Mouse (Mus musculus) heart, postnatal 0 days (tissue): ENCODE data around the gene Ifrd2. TPM values are rescaled to one million over a fixed set of nuclear protein-coding genes. Genes with fewer than 3 reads are reported as not detected.

Experiments
- ATAC-seq: fragments of 200-750 bp; cut with Nextera tagmentation; 2 replicates; pipeline ENCODE4 v1.8.0; 2017; ENCODE audit warnings: low read depth, moderate number of reproducible peaks, moderate library complexity; ENCODE audit not compliant: insufficient read depth
- DNase-seq: peaks from one replicate; pipeline ENCODE4 v3.0.0-alpha.2; 2016; ENCODE audit warnings: low spot score
- H3K27ac ChIP-seq: fragments of 300-500 bp; sonication (generic); 2 replicates; pipeline ENCODE4 v1.5.1; 2014; ENCODE audit warnings: low read depth, mild to moderate bottlenecking
- H3K27me3 ChIP-seq: fragments of 300-500 bp; sonication (generic); 2 replicates; pipeline ENCODE4 v1.6.1; 2014; ENCODE audit warnings: low read length, mixed read lengths; ENCODE audit not compliant: control insufficient read depth, insufficient read depth
- H3K36me3 ChIP-seq: fragments of 300-500 bp; sonication (generic); replicated peaks from 2 replicates; pipeline ENCODE4 v1.6.1; 2014; ENCODE audit warnings: low read length, mixed read lengths; ENCODE audit not compliant: control insufficient read depth, insufficient read depth
- H3K4me1 ChIP-seq: fragments of 300-500 bp; sonication (generic); 2 replicates; pipeline ENCODE4 v1.6.1; 2014; ENCODE audit warnings: antibody characterized with exemption; ENCODE audit not compliant: control insufficient read depth, insufficient read depth
- H3K4me2 ChIP-seq: fragments of 300-500 bp; sonication (generic); 2 replicates; pipeline ENCODE4 v1.6.1; 2014; ENCODE audit warnings: low read depth, mild to moderate bottlenecking, low read length, moderate library complexity
- H3K4me3 ChIP-seq: fragments of 300-500 bp; sonication (generic); 2 replicates; pipeline ENCODE4 v1.5.1; 2014; ENCODE audit warnings: low read depth, low read length
- H3K9ac ChIP-seq: fragments of 300-500 bp; sonication (generic); replicated peaks from 2 replicates; pipeline ENCODE4 v1.6.1; 2014; ENCODE audit warnings: low read depth, low read length, mixed read lengths
- H3K9me3 ChIP-seq: fragments of 300-500 bp; sonication (generic); replicated peaks from 2 replicates; pipeline ENCODE4 v1.6.1; 2016; ENCODE audit warnings: low read length; ENCODE audit not compliant: control insufficient read depth
- CTCF ChIP-seq: IDR thresholded peaks from 2 replicates; pipeline ENCODE4 v1.5.1; 2016; ENCODE audit warnings: antibody characterized with exemption, control low read depth, low read depth
- EP300 ChIP-seq: IDR thresholded peaks from 2 replicates; pipeline ENCODE4 v1.6.1; 2016; ENCODE audit warnings: antibody characterized with exemption, low read depth
- WGBS: fragments of 180-500 bp; shearing (Covaris S2); extraction: QIAGEN DNeasy Blood & Tissue Kit; methylation state at CpG from one replicate; pipeline ENCODE4 v1.1.7; 2014; 5-methylcytosine and 5-hydroxymethylcytosine counted together
- polyA plus RNA-seq: library from polyadenylated mRNA; unstranded; fragments of >200 nt; fragmentation: Nextera tagmentation; extraction: Ambion mirVana; gene quantifications from 2 replicates; pipeline ENCODE4 v1.2.1, GENCODE M21; 2015
- total RNA-seq: library from RNA; depleted of rRNA; stranded (reverse); fragments of >200 nt; gene quantifications from 2 replicates; pipeline ENCODE4 v1.2.3, GENCODE M21; 2014; ENCODE audit warnings: low replicate concordance; rRNA removed

Gene Ifrd2
- total RNA-seq = 22.3 and 31.2 TPM in 2 replicates
- 28.6 and 33.6 TPM in 2 replicates for polyA plus RNA-seq

GRCm38 (mm10) chr9:107586974-107587832, at the start of gene Ifrd2:
TSS of gene Ifrd2 (plus strand) at chr9:107587642.
- Histone ChIP-seq H3K27ac (peak within 1 kb of the TSS; percentile 63), H3K36me3 (peaks cover 37% of the 10 kb centered on the region), H3K4me1 (peaks cover 19% of the 10 kb centered on the region), H3K4me2 (peak within 1 kb of the TSS; percentile 70), H3K27me3 (no peaks in the 10 kb centered on the region), H3K4me3 (peak within 1 kb of the TSS; percentile 68), H3K9ac (peak within 1 kb of the TSS; percentile 61), H3K9me3 (no peaks in the 10 kb centered on the region)
- peak; percentile 43; the same call in 1 of the 2 replicates for TF ChIP-seq EP300
- TF ChIP-seq CTCF = no peak
- peak; percentile 99 for DNase-seq
- ATAC-seq = peak; percentile 96
- WGBS = 9% methylated on average over 46 of the region's 46 CpGs

- H3K36me3 ChIP-seq = peaks cover 36% of the 10 kb centered on the region
- H3K27ac ChIP-seq = no peak overlapping the region
- 93% methylated on average over 7 of the region's 7 CpGs for whole genome bisulfite sequencing
- DNase-seq (no peak), ATAC-seq (no peak)
- H3K4me3 ChIP-seq = no peak overlapping the region
- TF ChIP-seq CTCF = no peak
- no peak for TF ChIP-seq EP300
- H3K4me2 ChIP-seq = no peak overlapping the region
- no peaks in the 10 kb centered on the region for H3K27me3 ChIP-seq
- H3K9me3 ChIP-seq = no peaks in the 10 kb centered on the region
- peaks cover 42% of the 10 kb centered on the region for H3K4me1 ChIP-seq
- H3K9ac ChIP-seq = no peak overlapping the region
Observed at GRCm38 (mm10) chr9:107538231-107538630, 49.2 kb upstream of the Ifrd2 start.

DNA sequence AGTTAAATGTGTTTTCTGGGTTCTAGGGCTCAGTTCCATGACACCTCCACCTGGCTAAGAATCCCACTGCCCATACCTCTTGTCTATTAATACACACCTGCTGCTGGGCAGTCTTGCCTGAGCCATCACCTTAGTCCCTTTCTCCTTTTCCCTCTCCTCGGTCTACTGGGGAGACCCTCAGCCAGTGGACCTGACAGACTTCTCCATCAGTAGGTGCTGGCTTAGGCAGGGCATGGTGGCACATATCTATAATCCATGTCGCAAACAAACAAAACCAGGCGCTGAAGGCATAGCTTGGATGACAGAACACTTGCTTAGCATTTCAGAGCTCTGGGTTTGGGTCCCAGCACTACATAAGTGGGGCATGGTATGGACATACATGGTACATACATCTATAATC, 48.7 kb upstream of the Ifrd2 start:
- Histone ChIP-seq H3K4me2 (no peak overlapping the region), H3K4me1 (peaks cover 38% of the 10 kb centered on the region), H3K9ac (no peak overlapping the region), H3K9me3 (no peaks in the 10 kb centered on the region), H3K27me3 (no peaks in the 10 kb centered on the region), H3K27ac (no peak overlapping the region), H3K36me3 (peaks cover 36% of the 10 kb centered on the region), H3K4me3 (no peak overlapping the region)
- WGBS = 87% methylated on average over 3 of the region's 3 CpGs
- ATAC-seq = no peak
- DNase-seq = no peak
- TF ChIP-seq EP300 (no peak), CTCF (no peak)

DNA sequence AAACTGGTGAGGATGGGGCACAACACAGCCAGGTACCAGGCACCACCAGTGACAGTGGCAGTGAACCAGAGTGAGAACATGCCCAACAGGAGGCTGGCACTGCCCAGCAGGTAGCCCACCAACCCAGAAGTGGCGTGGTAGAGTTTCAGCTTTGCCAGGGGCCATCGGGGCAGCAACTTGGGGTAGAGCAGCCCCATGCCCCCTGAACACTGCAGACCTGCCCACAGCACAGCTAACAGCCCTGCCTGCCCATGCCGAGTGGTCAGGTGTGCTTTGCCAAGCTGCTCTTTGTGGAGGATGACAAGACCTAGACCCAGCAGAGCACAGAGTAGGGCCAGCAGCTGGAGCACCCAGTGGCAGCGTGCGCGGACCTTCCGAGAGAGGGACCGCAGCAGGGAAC, 47.5 kb upstream of the Ifrd2 start:
- Histone ChIP-seq H3K27ac (no peak overlapping the region), H3K27me3 (no peaks in the 10 kb centered on the region), H3K4me3 (no peak overlapping the region), H3K4me1 (peaks cover 38% of the 10 kb centered on the region), H3K36me3 (peaks cover 47% of the 10 kb centered on the region), H3K9ac (no peak overlapping the region), H3K9me3 (no peaks in the 10 kb centered on the region), H3K4me2 (no peak overlapping the region)
- DNase-seq = no peak
- 94% methylated on average over 8 of the region's 8 CpGs for WGBS
- ATAC-seq = no peak
- TF ChIP-seq EP300 (no peak), CTCF (no peak)

DNA sequence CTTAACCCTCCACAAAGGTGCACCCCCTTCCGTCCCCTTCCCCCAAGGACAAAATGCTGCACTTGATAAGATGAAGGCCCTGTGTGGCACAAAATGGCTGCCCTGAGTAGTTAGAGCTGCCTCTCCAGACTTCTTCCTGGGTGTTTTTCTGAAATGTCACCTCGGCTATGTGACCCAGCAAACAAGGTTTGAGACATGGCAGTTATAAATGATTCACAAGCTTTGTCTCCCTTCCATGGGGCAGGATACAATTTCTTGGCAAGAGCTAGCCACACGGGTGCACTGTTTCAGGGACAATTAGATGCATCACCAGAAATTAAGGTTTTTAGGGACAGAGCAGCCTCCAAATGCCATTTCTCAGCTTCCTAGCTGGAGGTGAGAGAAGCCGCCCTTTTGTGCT, 47.0 kb upstream of the Ifrd2 start:
- no peak for ATAC-seq
- TF ChIP-seq CTCF = no peak
- TF ChIP-seq EP300 = no peak
- Histone ChIP-seq H3K4me3 (no peak overlapping the region), H3K36me3 (peaks cover 47% of the 10 kb centered on the region), H3K9ac (no peak overlapping the region), H3K4me1 (peaks cover 34% of the 10 kb centered on the region), H3K4me2 (no peak overlapping the region), H3K27me3 (no peaks in the 10 kb centered on the region), H3K27ac (no peak overlapping the region), H3K9me3 (no peaks in the 10 kb centered on the region)
- 61% methylated on average over 4 of the region's 4 CpGs for WGBS
- DNase-seq = no peak

DNA sequence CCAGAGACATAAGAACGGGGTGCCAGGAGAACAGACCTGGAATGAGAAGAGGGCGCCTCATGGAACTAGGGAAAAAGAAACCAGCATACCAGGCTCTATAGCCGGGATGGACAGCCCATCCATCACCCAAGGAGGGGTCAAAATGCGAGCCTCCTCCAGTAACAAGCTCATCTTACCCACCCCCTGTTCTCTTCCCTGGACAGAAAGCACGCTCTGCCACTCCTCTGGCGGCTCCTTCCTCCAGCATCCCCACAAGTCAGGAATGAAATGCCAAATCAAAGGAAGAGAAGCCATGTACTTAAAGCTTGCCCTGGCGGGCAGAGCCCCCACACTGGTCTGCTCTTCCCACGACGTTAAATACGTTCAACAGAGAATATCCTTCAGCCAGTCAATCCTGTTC, 46.4 kb upstream of the Ifrd2 start:
- ATAC-seq (no peak), DNase-seq (no peak)
- Histone ChIP-seq H3K4me2 (peak overlapping the region; percentile 91), H3K4me3 (peak overlapping the region; percentile 81), H3K36me3 (peaks cover 47% of the 10 kb centered on the region), H3K9me3 (no peaks in the 10 kb centered on the region), H3K27me3 (no peaks in the 10 kb centered on the region), H3K27ac (no peak overlapping the region), H3K4me1 (peaks cover 29% of the 10 kb centered on the region), H3K9ac (no peak overlapping the region)
- WGBS = 35% methylated on average over 10 of the region's 10 CpGs
- TF ChIP-seq EP300 = no peak
- TF ChIP-seq CTCF = no peak
